Mouse (Mus musculus) heart, embryonic 11.5 days (tissue): ENCODE measurements around the gene Gm6205. TPM values are rescaled to one million over a fixed set of nuclear protein-coding genes. Genes with fewer than 3 reads are reported as not detected.
"Not testable (repeated sequence)": the region's sequence is repeated elsewhere in the genome, so short reads cannot be mapped to it uniquely, and the experiment has no call there.

Experiments used
- ATAC-seq: fragments of 200-750 bp; cut with Nextera tagmentation; replicated peaks from 2 replicates; pipeline ENCODE4 v1.8.0; 2017; ENCODE audit warnings: moderate library complexity; ENCODE audit not compliant: insufficient number of reproducible peaks, low FRiP score, low TSS enrichment
- H3K27ac ChIP-seq: fragments of 300-500 bp; sonication (generic); 2 replicates; pipeline ENCODE4 v1.5.1; 2014; ENCODE audit warnings: mild to moderate bottlenecking, low read depth, low read length
- H3K27me3 ChIP-seq: fragments of 300-500 bp; sonication (generic); 2 replicates; pipeline ENCODE4 v1.6.1; 2014; ENCODE audit warnings: mild to moderate bottlenecking, low read length, mixed read lengths; ENCODE audit not compliant: control insufficient read depth, insufficient read depth
- H3K36me3 ChIP-seq: fragments of 300-500 bp; sonication (generic); 2 replicates; pipeline ENCODE4 v1.6.1; 2014; ENCODE audit warnings: mild to moderate bottlenecking, low read length, moderate library complexity, mixed read lengths; ENCODE audit not compliant: control insufficient read depth, insufficient read depth
- H3K4me1 ChIP-seq: fragments of 300-500 bp; sonication (generic); 2 replicates; pipeline ENCODE4 v1.6.1; 2014; ENCODE audit warnings: low read length; ENCODE audit not compliant: control insufficient read depth, insufficient read depth
- H3K4me2 ChIP-seq: fragments of 300-500 bp; sonication (generic); 2 replicates; pipeline ENCODE4 v1.6.1; 2014; ENCODE audit warnings: mild to moderate bottlenecking, moderate library complexity
- H3K4me3 ChIP-seq: fragments of 300-500 bp; sonication (generic); 2 replicates; pipeline ENCODE4 v1.5.1; 2014; ENCODE audit warnings: low read depth, low read length
- H3K9ac ChIP-seq: fragments of 300-500 bp; sonication (generic); 2 replicates; pipeline ENCODE4 v1.6.1; 2014; ENCODE audit warnings: mild to moderate bottlenecking, low read depth, low read length, moderate library complexity
- H3K9me3 ChIP-seq: fragments of 300-500 bp; sonication (generic); replicated peaks from 2 replicates; pipeline ENCODE4 v1.6.1; 2016; ENCODE audit warnings: low read length; ENCODE audit not compliant: control insufficient read depth
- WGBS: fragments of 180-500 bp; shearing (Covaris S2); extraction: QIAGEN DNeasy Blood & Tissue Kit; methylation state at CpG from one replicate; pipeline ENCODE4 v1.1.7; 2014; ENCODE audit not compliant: insufficient replicate concordance; 5-methylcytosine and 5-hydroxymethylcytosine counted together
- polyA plus RNA-seq: library from polyadenylated mRNA; unstranded; fragments of >200 nt; fragmentation: Nextera tagmentation; extraction: Ambion mirVana; gene quantifications from 2 replicates; pipeline ENCODE4 v1.2.1, GENCODE M21; 2014

The Gm6205 gene
- polyA plus RNA-seq, result not detected in 2 replicates

- no CpG with 5 or more reads among the region's 2 CpGs for WGBS
- H3K36me3 ChIP-seq, H3K4me1 ChIP-seq, H3K9ac ChIP-seq, H3K4me3 ChIP-seq, H3K27me3 ChIP-seq, H3K4me2 ChIP-seq, H3K27ac ChIP-seq, ATAC-seq, H3K9me3 ChIP-seq: not testable (repeated sequence)
These were observed at the start of gene Gm6205 for GRCm38 (mm10) chr5:94648082-94648481. TSS of gene Gm6205 (plus strand) at chr5:94648382.

GRCm38 (mm10) chr5:94616242-94616641 is 31.9 kb upstream of the Gm6205 start, which contains the start of gene Gm3147:
TSS of gene Gm3147 (minus strand) at chr5:94616342.
- not testable (repeated sequence) for H3K9ac ChIP-seq, H3K36me3 ChIP-seq, H3K27ac ChIP-seq, H3K4me3 ChIP-seq, H3K4me2 ChIP-seq, ATAC-seq, H3K9me3 ChIP-seq, H3K4me1 ChIP-seq, H3K27me3 ChIP-seq
- WGBS, result no CpG with 5 or more reads among the region's 1 CpGs

- not testable (repeated sequence) for H3K4me2 ChIP-seq, H3K4me1 ChIP-seq, ATAC-seq, H3K36me3 ChIP-seq, H3K27ac ChIP-seq, H3K9ac ChIP-seq, H3K27me3 ChIP-seq, H3K9me3 ChIP-seq, H3K4me3 ChIP-seq
- 80% methylated on average over 1 of the region's 2 CpGs for WGBS
These were observed 24.5 kb upstream of the Gm6205 start, which contains the start of gene Gm6509 for GRCm38 (mm10) chr5:94623679-94624078. TSS of gene Gm6509 (plus strand) at chr5:94623979.

Other genes starting within 250 kb of the Gm6205 start
- not detected in 2 replicates for gene Gm7682, start 202.6 kb upstream of the Gm6205 start, polyA plus RNA-seq
- gene Gm3139, start 122.1 kb upstream of the Gm6205 start, polyA plus RNA-seq, result not detected in 2 replicates
- not detected in 2 replicates for gene Gm3147, start 32.0 kb upstream of the Gm6205 start, polyA plus RNA-seq
- not detected in 2 replicates for gene Gm6509, start 24.4 kb upstream of the Gm6205 start, polyA plus RNA-seq
- not detected in 2 replicates for gene Gm3183, start 217.1 kb downstream of the Gm6205 start, polyA plus RNA-seq